Mouse (Mus musculus): ENCODE data around the gene Lrrtm4.

- TF ChIP-seq HCFC1 (IDR thresholded peaks at IDR 0.05; ENCODE audit: borderline replicate concordance, insufficient read depth, low read length) (no peak), ZNF384 (IDR thresholded peaks at IDR 0.05; ENCODE audit: low read depth, low read length) (no peak)
Measured at GRCm38 (mm10) chr6:80545017-80545416, 526.3 kb downstream of the Lrrtm4 start.

All from ES-E14 (cell line).